Mouse (Mus musculus) spleen, adult 12 weeks (tissue): Measurements from ENCODE around the gene Pltp.

Experiments
- DNase-seq: peaks from one replicate; pipeline ENCODE4 v3.0.0; 2022; ENCODE audit warnings: low spot score

The Pltp gene

GRCm38 (mm10) chr2:164857101-164857821, at the start of gene Pltp:
Gene Pltp (minus strand): TSS chr2:164857711.
- DNase-seq: no peak

- no peak for DNase-seq
Observed at GRCm38 (mm10) chr2:164906071-164906470, 48.6 kb upstream of the Pltp start.

- no peak for DNase-seq
Observed at GRCm38 (mm10) chr2:164903496-164903895, 46.0 kb upstream of the Pltp start.

GRCm38 (mm10) chr2:164901380-164901779, 43.9 kb upstream of the Pltp start:
- DNase-seq: no peak

GRCm38 (mm10) chr2:164899723-164900459, 42.4 kb upstream of the Pltp start:
- no peak for DNase-seq

- no peak for DNase-seq
Observed at GRCm38 (mm10) chr2:164899034-164899433, 41.5 kb upstream of the Pltp start.

GRCm38 (mm10) chr2:164898008-164898407, 40.5 kb upstream of the Pltp start:
- no peak for DNase-seq

GRCm38 (mm10) chr2:164895885-164896284, 38.4 kb upstream of the Pltp start:
- no peak for DNase-seq

- DNase-seq: no peak
Observed at GRCm38 (mm10) chr2:164894644-164895043, 37.1 kb upstream of the Pltp start.

GRCm38 (mm10) chr2:164894048-164894447, 36.5 kb upstream of the Pltp start:
- no peak for DNase-seq

GRCm38 (mm10) chr2:164892696-164893216, 35.2 kb upstream of the Pltp start:
- no peak for DNase-seq

- DNase-seq: no peak
Observed at GRCm38 (mm10) chr2:164891908-164892695, 34.6 kb upstream of the Pltp start.

GRCm38 (mm10) chr2:164891056-164891834, 33.7 kb upstream of the Pltp start:
- no peak for DNase-seq

GRCm38 (mm10) chr2:164890411-164891049, 33.0 kb upstream of the Pltp start:
- DNase-seq: no peak

- no peak for DNase-seq
Observed at GRCm38 (mm10) chr2:164889960-164890359, 32.4 kb upstream of the Pltp start.

GRCm38 (mm10) chr2:164888996-164889395, 31.5 kb upstream of the Pltp start:
- no peak for DNase-seq

GRCm38 (mm10) chr2:164886617-164887016, 29.1 kb upstream of the Pltp start:
- no peak for DNase-seq

GRCm38 (mm10) chr2:164885788-164886187, 28.3 kb upstream of the Pltp start:
- DNase-seq: no peak

- DNase-seq: no peak
Observed at GRCm38 (mm10) chr2:164882619-164883018, 25.1 kb upstream of the Pltp start.

GRCm38 (mm10) chr2:164879568-164880277, 22.2 kb upstream of the Pltp start:
- peak; percentile 94 for DNase-seq

- DNase-seq: peak; percentile 91
Observed at GRCm38 (mm10) chr2:164879228-164879567, 21.7 kb upstream of the Pltp start, which contains the start of gene Pcif1. Gene Pcif1 (plus strand): TSS chr2:164879304.
